Mouse (Mus musculus) olfactory bulb, adult 2 months (tissue): Measurements from ENCODE around the gene Slc16a9. TPM values are rescaled to one million over a fixed set of nuclear protein-coding genes. Genes with fewer than 3 reads are reported as not detected.
A peak's percentile ranks its signal among the peaks of the same experiment; 100 is the strongest.

ENCODE experiments used
- H3K27ac ChIP-seq: fragments of 200-500 bp; 2 replicates; pipeline ENCODE4 v1.5.1; 2012; ENCODE audit warnings: low read depth, low read length; ENCODE audit not compliant: insufficient read depth
- H3K4me1 ChIP-seq: fragments of 200-500 bp; 2 replicates; pipeline ENCODE4 v1.6.1; 2012; ENCODE audit warnings: low read length; ENCODE audit not compliant: control insufficient read depth, insufficient read depth
- H3K4me3 ChIP-seq: fragments of 200-500 bp; 2 replicates; pipeline ENCODE4 v1.5.1; 2012; ENCODE audit warnings: mild to moderate bottlenecking, low read depth, low read length, moderate library complexity; ENCODE audit not compliant: insufficient read depth
- CTCF ChIP-seq: fragments of 200-500 bp; IDR thresholded peaks from 2 replicates; pipeline ENCODE4 v1.5.1; 2012; ENCODE audit warnings: low read depth, mild to moderate bottlenecking, low read length, moderate library complexity; ENCODE audit not compliant: insufficient read depth
- POLR2A ChIP-seq: fragments of 200-500 bp; IDR thresholded peaks from 2 replicates; pipeline ENCODE4 v1.6.1; 2012; ENCODE audit warnings: mild to moderate bottlenecking, low read depth, low read length, moderate library complexity; ENCODE audit not compliant: insufficient read depth
- WGBS: fragments of 180-500 bp; shearing (Covaris S2); methylation state at CpG from one replicate; pipeline ENCODE4 v1.1.7; 2018; 5-methylcytosine and 5-hydroxymethylcytosine counted together
- polyA plus RNA-seq: library from polyadenylated mRNA; stranded (reverse); fragments of >200 nt; gene quantifications from 2 replicates; pipeline ENCODE4 v1.2.4, GENCODE M21; 2012; ENCODE audit warnings: low replicate concordance; ENCODE audit not compliant: missing spikeins, insufficient read depth, insufficient read length

The Slc16a9 gene
- polyA plus RNA-seq, 1 experiment, result not detected

DNA sequence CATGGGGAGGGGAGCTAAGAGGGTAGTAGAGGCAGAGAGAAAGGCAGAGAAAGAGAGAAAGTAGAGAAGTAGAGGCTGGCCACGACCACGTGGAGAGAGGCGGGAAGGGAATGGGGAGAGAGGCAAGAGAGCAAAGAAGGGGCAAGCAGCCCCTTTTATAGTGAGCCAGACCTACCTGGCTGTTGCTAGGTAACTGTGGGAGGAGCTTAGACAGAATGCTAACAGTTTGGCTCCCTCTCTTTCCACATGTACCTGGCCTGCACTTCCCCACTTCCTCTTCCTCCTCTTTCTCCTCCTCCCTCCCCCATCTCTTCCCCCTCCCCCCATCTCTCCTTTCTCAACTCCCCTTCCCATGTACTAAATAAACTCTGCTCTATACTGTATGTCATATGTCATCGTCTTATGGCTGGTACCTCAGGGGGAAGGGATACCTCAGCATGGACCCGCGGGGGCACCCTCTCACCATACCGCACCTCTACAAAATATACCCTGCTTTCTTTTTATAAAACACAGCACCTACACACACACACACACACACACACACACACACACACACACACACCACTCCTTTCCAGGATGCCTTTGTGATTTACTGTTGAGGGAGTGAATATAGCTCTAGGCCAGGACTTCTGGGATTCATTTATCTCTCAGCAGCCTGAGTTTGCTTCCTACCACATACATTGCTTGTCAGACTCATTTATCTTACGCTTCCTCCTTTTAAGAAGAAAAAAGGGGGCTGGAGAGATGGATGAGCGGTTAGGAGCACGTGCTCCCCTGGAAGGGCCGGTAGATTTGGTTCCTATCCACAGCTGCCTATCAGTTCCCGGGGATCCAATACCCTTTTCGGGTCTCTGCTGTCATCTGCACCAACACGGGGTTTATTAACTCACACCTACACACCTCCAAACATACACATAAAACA is 43.8 kb downstream of the Slc16a9 start:
- Histone ChIP-seq H3K4me1 (peaks cover 7% of the 10 kb centered on the region; the same call in 1 of the 2 replicates), H3K27ac (no peak overlapping the region), H3K4me3 (no peak overlapping the region)
- no peak for TF ChIP-seq POLR2A
- no peak for TF ChIP-seq CTCF
- WGBS, result 85% methylated on average over 14 of the region's 14 CpGs

DNA sequence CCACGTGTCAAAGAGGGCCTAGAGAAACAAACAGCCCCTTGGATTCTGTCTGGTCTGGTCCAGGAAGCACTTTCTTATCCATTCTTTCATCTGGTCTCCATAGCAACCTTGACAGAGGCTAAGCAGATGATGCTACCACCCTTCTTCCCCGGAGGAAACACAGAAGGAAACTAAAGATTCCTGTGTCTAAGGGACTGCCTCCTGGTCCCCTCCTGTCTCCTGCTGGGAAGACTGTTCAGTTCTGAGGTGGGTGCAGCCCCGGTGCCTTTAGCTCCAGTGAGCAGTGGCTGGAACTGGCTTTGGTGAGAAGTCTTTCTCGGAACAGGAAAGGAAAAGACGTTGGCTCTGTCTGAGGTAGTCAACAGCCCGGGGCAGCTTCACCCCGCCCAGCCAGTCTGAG is 47.1 kb downstream of the Slc16a9 start:
- H3K4me1 ChIP-seq, result peaks cover 9% of the 10 kb centered on the region; the same call in 1 of the 2 replicates
- H3K27ac ChIP-seq, result no peak overlapping the region
- WGBS, result 39% methylated on average over 7 of the region's 7 CpGs
- TF ChIP-seq POLR2A (no peak), CTCF (no peak)
- H3K4me3 ChIP-seq, result no peak overlapping the region

DNA sequence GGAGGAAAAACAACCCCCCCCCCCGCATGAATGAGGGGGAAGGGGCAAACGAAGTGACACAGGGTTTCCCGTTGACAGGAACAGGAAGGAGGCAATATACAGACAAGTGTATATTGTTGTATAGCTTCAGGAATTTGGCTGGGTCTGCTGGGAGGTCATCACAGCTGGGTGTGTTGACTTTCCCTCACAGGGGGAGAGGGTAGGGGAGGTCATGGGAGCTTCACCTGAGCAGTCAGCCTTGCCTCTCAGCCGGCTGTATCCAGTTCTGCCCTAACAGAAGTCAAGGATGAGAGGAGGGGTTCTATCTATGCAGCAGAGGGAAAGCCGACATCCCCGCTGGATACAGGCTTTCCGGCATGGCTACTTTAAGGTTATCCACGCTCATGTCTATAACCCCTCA is 49.2 kb downstream of the Slc16a9 start:
- no peak overlapping the region for H3K4me3 ChIP-seq
- 70% methylated on average over 8 of the region's 8 CpGs for WGBS
- no peak overlapping the region for H3K27ac ChIP-seq
- H3K4me1 ChIP-seq, result peaks cover 5% of the 10 kb centered on the region; the same call in 1 of the 2 replicates
- TF ChIP-seq CTCF, result no peak
- no peak for TF ChIP-seq POLR2A

DNA sequence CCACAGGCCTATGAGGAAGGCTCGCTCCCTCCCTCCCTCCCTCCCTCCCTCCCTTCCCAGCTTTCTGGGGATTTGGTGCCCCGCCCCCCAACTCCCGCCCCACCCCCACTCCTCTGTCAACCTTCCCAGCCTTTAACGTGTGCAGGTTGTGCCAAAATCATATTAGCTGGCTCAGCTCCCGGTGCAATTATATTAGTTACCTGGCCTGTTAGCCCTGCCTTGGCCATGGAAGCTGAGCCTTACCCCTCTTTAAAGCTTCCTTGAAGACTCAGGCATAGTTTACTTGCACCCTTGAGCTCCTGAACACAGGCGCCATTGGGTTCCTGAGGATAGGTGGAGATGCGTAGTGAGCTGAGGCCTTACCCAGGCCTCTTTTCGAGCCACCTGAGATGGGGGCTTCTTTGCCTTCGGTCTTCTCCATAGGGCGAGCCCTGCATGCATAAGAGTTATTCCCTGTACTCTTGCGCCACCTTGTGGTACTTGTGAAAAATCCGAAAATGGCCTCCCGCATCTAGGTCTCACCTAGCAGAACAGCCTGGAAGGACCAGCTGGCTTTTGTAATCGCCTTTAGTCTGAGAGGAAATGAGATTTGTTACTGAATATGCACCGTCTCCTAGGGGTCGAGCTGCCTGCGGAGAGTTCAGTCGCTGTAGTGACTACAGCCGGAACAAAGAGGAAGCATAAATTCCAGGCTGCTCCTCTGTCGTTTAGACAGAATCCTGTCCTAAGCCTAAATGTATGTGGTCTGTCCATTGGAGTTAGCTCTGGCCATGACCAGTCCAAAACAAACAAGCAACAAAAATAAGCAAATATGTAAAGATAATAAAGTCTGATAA is 51.8 kb downstream of the Slc16a9 start:
- 6% methylated on average over 20 of the region's 20 CpGs for WGBS
- TF ChIP-seq POLR2A (no peak), CTCF (peak; percentile 52; the same call in 1 of the 2 replicates)
- H3K27ac ChIP-seq, result no peak overlapping the region
- no peak overlapping the region for H3K4me3 ChIP-seq
- H3K4me1 ChIP-seq, result peaks cover 5% of the 10 kb centered on the region; the same call in 1 of the 2 replicates

DNA sequence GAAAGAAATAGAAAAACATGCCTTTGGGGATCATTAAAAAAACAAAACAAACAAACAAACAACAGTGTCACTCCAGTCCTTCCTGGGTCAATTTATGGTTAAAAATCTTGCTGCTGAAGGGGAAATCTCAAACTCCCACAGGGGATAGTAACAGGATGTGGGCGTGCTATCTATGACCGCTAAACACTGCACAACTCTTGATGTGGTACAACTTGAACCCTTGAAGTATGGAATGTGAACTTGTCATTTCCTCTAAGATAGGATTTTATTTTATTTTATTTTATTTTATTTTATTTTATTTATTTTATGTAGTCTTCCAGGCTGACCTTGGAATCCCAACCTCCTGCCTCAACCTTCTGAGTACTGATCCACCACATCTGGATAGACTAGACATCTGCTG is 54.2 kb downstream of the Slc16a9 start:
- no peak for TF ChIP-seq POLR2A
- TF ChIP-seq CTCF, result no peak
- Histone ChIP-seq H3K27ac (no peak overlapping the region), H3K4me1 (peaks cover 3% of the 10 kb centered on the region), H3K4me3 (no peak overlapping the region)
- 93% methylated on average over 2 of the region's 2 CpGs for WGBS

DNA sequence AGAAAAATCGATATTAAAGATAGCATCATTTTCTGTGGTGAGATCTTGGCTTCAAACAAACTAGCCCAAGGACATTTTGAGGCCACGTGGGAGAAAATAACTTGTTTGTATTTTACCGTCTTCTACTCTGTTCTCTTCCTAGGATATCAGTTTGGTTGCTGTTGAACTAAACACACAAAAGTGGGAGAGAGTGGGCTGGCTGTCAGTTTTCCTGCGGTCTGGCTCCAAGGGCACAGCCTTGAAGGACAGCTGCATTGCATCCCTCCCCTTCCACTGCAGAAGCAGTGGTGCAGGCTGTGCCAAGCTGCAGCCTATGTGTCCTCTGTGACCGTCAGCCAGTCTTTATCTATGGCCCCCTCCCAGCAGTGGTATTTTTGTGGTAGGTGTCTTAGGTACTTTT is 54.8 kb downstream of the Slc16a9 start:
- Histone ChIP-seq H3K4me1 (peaks cover 4% of the 10 kb centered on the region), H3K4me3 (no peak overlapping the region), H3K27ac (no peak overlapping the region)
- TF ChIP-seq POLR2A, result no peak
- TF ChIP-seq CTCF, result no peak
- 54% methylated on average over 5 of the region's 5 CpGs for WGBS

DNA sequence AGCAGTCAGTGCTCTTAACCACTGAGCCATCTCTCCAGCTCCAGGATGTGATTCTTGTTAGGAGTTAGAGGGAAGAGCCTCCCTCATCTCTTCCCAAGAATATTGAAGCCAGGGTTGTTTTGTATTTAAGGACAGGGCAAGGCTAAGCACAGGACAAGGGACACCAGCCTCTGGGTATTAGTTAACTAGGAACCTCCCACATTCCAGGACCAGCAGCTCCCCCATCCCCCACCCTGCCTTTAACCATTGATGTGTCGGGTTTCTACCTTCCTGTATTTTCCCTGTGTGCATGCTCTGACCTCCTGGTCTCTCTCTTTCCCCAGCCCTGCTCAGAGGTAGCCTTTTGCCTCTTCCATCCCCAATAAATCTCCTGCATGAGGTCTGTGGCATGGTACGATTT is 56.3 kb downstream of the Slc16a9 start:
- H3K4me3 ChIP-seq, result no peak overlapping the region
- WGBS, result 70% methylated on average over 2 of the region's 2 CpGs
- H3K27ac ChIP-seq, result no peak overlapping the region
- H3K4me1 ChIP-seq, result peaks cover 4% of the 10 kb centered on the region
- no peak for TF ChIP-seq POLR2A

DNA sequence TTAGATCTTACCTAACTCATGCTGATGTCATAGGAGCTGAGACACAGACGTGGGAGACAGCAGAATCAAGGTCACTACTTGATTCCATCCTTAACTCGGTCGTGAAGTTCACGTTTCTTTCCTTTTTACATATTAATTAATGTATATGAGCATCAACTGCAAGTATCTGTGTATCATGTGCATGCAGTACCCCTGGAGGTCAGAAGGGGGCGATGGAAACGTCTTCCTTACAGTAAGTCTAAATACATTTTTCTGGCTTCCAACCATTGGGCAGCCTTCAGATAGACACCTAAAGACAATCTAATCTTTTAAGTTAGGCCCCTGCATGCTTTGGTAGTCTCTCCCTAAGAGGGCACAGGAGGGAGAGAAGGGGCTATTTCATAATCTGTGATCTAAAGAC is 58.3 kb downstream of the Slc16a9 start:
- no peak overlapping the region for H3K27ac ChIP-seq
- no peak overlapping the region for H3K4me3 ChIP-seq
- peaks cover 3% of the 10 kb centered on the region for H3K4me1 ChIP-seq
- WGBS, result 83% methylated on average over 6 of the region's 6 CpGs
- TF ChIP-seq POLR2A (no peak), CTCF (no peak)

DNA sequence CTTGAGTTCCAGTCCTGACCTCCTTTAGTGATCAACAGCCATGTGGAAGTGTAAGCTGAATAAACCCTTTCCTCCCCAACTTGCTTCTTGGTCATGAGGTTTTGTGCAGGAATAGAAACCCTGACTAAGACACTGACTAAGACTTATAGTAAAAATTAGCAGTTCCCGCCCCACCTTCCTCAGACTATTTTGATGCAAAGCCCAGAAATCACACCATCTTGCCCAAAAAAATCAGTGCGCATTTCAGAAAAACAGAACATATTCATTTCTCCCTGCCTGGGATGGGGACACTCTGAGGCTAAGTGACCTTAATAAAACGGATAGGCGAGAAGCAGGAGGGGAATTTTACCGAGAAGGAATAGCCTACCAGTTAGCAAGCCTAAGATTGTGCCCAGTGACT is 60.8 kb downstream of the Slc16a9 start:
- Histone ChIP-seq H3K4me1 (peaks cover 3% of the 10 kb centered on the region), H3K27ac (no peak overlapping the region), H3K4me3 (no peak overlapping the region)
- 54% methylated on average over 5 of the region's 5 CpGs for WGBS
- TF ChIP-seq POLR2A (no peak), CTCF (no peak)
